Mouse (Mus musculus): ENCODE measurements around the gene Mns1. TPM values are rescaled to one million over a fixed set of nuclear protein-coding genes. Genes with fewer than 3 reads are reported as not detected.

Gene Mns1
- 1.1 and 1.3 TPM in 2 replicates for polyA plus RNA-seq (2021; fragmentation: Nextera tagmentation)
- long read RNA-seq, experiment 1, full-length matches to known transcripts, result 1 of 3 reads
- long read RNA-seq, experiment 1, partial matches to known transcripts, result 0 of 3 reads
- long read RNA-seq, experiment 1, other reads (novel, unspliced or antisense), result 2 of 3 reads
- long read RNA-seq, experiment 2, full-length matches to known transcripts, result 1 of 2 reads
- long read RNA-seq, experiment 2, partial matches to known transcripts, result 0 of 2 reads
- long read RNA-seq, experiment 2, other reads (novel, unspliced or antisense), result 1 of 2 reads

DNA sequence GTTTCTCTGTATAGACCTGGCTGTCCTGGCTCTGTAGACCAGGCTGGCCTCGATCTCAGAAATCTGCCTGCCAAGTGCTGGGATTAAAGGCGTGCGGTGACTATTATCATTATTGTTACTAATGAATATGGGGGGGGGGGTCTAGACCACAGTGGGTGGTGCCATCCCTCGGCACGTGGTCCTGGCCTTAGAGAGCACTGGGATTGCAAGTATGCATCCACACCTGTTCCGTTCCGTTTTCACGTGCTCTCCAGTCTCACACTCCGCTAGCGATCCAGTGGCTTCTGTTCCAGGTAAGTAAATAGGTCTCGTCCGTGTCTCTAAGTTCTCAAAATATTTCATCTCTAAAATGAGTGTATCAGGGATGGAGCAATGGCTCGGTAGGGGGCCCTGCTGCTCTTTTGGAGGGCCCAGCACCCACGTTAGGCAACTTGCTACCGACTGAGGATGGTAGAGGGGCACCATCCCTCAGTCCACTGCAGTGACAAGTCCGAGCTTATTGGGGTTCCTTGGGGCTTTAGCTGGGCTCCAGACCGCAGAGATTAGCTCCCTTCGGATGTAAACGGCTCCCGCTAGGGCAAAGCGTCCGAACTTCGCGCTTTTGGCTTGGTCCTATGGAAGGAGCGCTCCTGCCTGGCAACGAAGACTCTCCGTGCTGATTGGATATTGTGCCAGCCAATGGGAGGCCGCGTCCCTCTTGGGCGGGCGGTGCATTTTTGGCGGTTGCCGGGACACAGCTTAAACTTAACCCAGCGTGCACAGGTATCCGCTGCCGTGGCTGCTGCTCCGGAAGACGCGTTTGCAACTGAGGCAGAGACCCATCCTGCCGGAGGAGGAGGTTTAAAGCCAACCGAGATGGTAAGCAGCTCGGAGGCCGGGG lies at the start of gene Mns1:
TSS of gene Mns1 (plus strand) at position 190 of the 880 bp plus-strand sequence.

DNA sequence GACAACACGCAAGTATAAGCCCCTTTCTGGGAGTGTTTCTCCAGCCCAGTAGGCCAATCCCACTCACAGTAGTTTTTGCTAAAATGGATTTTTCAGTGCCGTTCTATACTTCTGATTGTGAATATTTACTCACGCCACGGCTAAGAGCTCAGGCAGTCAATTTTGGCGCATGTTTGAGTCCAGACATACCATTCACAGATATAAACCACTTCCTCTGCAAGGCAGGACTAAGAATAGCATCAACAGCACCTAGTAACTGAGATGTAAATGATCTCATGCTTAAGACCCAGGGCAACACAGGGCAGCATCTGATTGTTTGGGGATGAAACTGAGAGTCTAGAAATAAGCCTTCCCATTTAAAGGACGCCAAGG lies 54.4 kb downstream of the Mns1 start, which contains the start of gene Tex9:
TSS of gene Tex9 (minus strand) at position 19 of the 372 bp plus-strand sequence.

Other genes starting within 250 kb of the Mns1 start
- 9.4 and 11.1 TPM in 2 replicates for gene Zfp280d, start 163.2 kb upstream of the Mns1 start, polyA plus RNA-seq (2021; fragmentation: Nextera tagmentation)
- 7.5 and 8.1 TPM in 2 replicates for gene Tex9, start 54.2 kb downstream of the Mns1 start, polyA plus RNA-seq (2021; fragmentation: Nextera tagmentation)
- 2.4 and 2.6 TPM in 2 replicates for gene Rfx7, start 94.2 kb downstream of the Mns1 start, polyA plus RNA-seq (2021; fragmentation: Nextera tagmentation)
- gene Nedd4, start 224.3 kb downstream of the Mns1 start, polyA plus RNA-seq (2021; fragmentation: Nextera tagmentation), result 127 and 156 TPM in 2 replicates